Mouse (Mus musculus) ES-E14 (cell line): ENCODE results near the gene Nub1. TPM values are rescaled to one million over a fixed set of nuclear protein-coding genes. Genes with fewer than 3 reads are reported as not detected.

Source experiments
- DNase-seq: peaks from one replicate; pipeline ENCODE4 v3.0.0-alpha.2; 2013; ENCODE audit warnings: low read depth, low spot score
- H3K27ac ChIP-seq: 2 replicates; pipeline ENCODE4 v1.5.1; 2012; ENCODE audit warnings: low read depth, mild to moderate bottlenecking, low read length, moderate library complexity, mixed read lengths; ENCODE audit not compliant: poor library complexity, insufficient read depth, severe bottlenecking
- H3K36me3 ChIP-seq: 2 replicates; pipeline ENCODE4 v1.6.1; 2012; ENCODE audit warnings: mild to moderate bottlenecking, low read length, moderate library complexity, mixed read lengths; ENCODE audit not compliant: control insufficient read depth, poor library complexity, insufficient read depth, severe bottlenecking
- H3K4me1 ChIP-seq, 2 experiments: fragments of 150-350 bp in 1 of 2; sonication (generic) in 1 of 2; 2 replicates each; pipeline ENCODE4 v1.6.1; 2012; ENCODE audit warnings: low read length in 2 of 2, mild to moderate bottlenecking in 1 of 2, mixed read lengths in 1 of 2; ENCODE audit not compliant: control insufficient read depth in 2 of 2, insufficient read depth in 2 of 2, poor library complexity in 1 of 2
- H3K4me3 ChIP-seq, 2 experiments: fragments of 150-350 bp in 1 of 2; sonication (generic) in 1 of 2; 2 replicates each; pipeline ENCODE4 v1.5.1; 2012; ENCODE audit warnings: low read length in 2 of 2, low read depth in 1 of 2, mild to moderate bottlenecking in 1 of 2, mixed read lengths in 1 of 2; ENCODE audit not compliant: insufficient read depth in 1 of 2, poor library complexity in 1 of 2, severe bottlenecking in 1 of 2
- H3K9ac ChIP-seq: 2 replicates; pipeline ENCODE4 v1.6.1; 2012; ENCODE audit warnings: low read depth, mild to moderate bottlenecking, low read length, mixed read lengths; ENCODE audit not compliant: poor library complexity, insufficient read depth, severe bottlenecking
- H3K9me3 ChIP-seq: fragments of 150-350 bp; sonication (generic); 2 replicates; pipeline ENCODE4 v1.6.1; 2012; ENCODE audit warnings: low read depth, mild to moderate bottlenecking, low read length; ENCODE audit not compliant: control insufficient read depth, insufficient read depth
- CHD2 ChIP-seq: IDR thresholded peaks from 2 replicates; pipeline ENCODE4 v1.6.1; 2014; ENCODE audit warnings: mild to moderate bottlenecking, low read depth, low read length, inconsistent platforms
- HCFC1 ChIP-seq: IDR thresholded peaks from 2 replicates; pipeline ENCODE4 v1.6.1; 2012; ENCODE audit warnings: low read length, inconsistent platforms, borderline replicate concordance; ENCODE audit not compliant: insufficient read depth
- MAFK ChIP-seq: IDR thresholded peaks from 2 replicates; pipeline ENCODE4 v1.6.1; 2014; ENCODE audit warnings: mild to moderate bottlenecking, low read depth, low read length, inconsistent platforms; ENCODE audit not compliant: insufficient read depth
- ZC3H11A ChIP-seq: IDR thresholded peaks from 2 replicates; pipeline ENCODE4 v1.6.1; 2012; ENCODE audit warnings: low read depth, mild to moderate bottlenecking, inconsistent platforms, low read length, borderline replicate concordance
- ZNF384 ChIP-seq: IDR thresholded peaks from 2 replicates; pipeline ENCODE4 v1.6.1; 2012; ENCODE audit warnings: low read depth, low read length, inconsistent platforms
- in situ Hi-C, 2 experiments: fragments of 600-800 bp; cut with MboI; formaldehyde crosslinking; loops; one replicate each; pipeline ENCODE4 v1.15.1; 2025; ENCODE audit warnings: low sequenced_read_pairs in 2 of 2, inconsistent platforms in 1 of 2; ENCODE audit not compliant: unreplicated experiment in 2 of 2
- total RNA-seq: library from RNA; depleted of rRNA; stranded (reverse); fragments of 300-350 nt; gene quantifications from 2 replicates; pipeline ENCODE4 v1.2.3, GENCODE M21; 2012

The Nub1 gene
- total RNA-seq, 1 experiment, result 47.7 TPM

GRCm38 (mm10) chr5:24739141-24739753, 53.9 kb downstream of the Nub1 start:
- no peak overlapping the region for H3K9ac ChIP-seq

GRCm38 (mm10) chr5:24741172-24741885, 56.0 kb downstream of the Nub1 start:
- H3K27ac ChIP-seq, result no peak overlapping the region

More at GRCm38 (mm10) chr5:24739141-24739753, 53.9 kb downstream of the Nub1 start:
- H3K27ac ChIP-seq, result no peak overlapping the region
- no peaks in the 10 kb centered on the region for H3K4me1 ChIP-seq
- in situ Hi-C loops, result no loop called here
- H3K4me3 ChIP-seq, result no peak overlapping the region
- H3K9me3 ChIP-seq, result no peaks in the 10 kb centered on the region
- TF ChIP-seq HCFC1 (no peak), ZNF384 (no peak), CHD2 (no peak), ZC3H11A (no peak), MAFK (no peak)
- H3K36me3 ChIP-seq, result no peaks in the 10 kb centered on the region
- no peak for DNase-seq

GRCm38 (mm10) chr5:24743956-24744355, 58.6 kb downstream of the Nub1 start:
- H3K9me3 ChIP-seq, result no peaks in the 10 kb centered on the region
- H3K4me3 ChIP-seq, result no peak overlapping the region
- no peak overlapping the region for H3K9ac ChIP-seq
- peaks cover 5 to 11% of the 10 kb centered on the region in 2 experiments; a peak in 3 of 4 replicates for H3K4me1 ChIP-seq
- TF ChIP-seq CHD2 (no peak), HCFC1 (no peak), ZNF384 (no peak), ZC3H11A (no peak), MAFK (no peak)
- in situ Hi-C loops, result no loop called here
- no peak for DNase-seq
- H3K27ac ChIP-seq, result no peak overlapping the region
- no peaks in the 10 kb centered on the region for H3K36me3 ChIP-seq

More at GRCm38 (mm10) chr5:24741172-24741885, 56.0 kb downstream of the Nub1 start:
- Histone ChIP-seq H3K9me3 (no peaks in the 10 kb centered on the region), H3K4me3 (no peak overlapping the region), H3K36me3 (no peaks in the 10 kb centered on the region), H3K9ac (no peak overlapping the region), H3K4me1 (no peaks in the 10 kb centered on the region)
- in situ Hi-C loops, result no loop called here
- TF ChIP-seq ZC3H11A (no peak), MAFK (no peak), ZNF384 (no peak), CHD2 (no peak), HCFC1 (no peak)
- DNase-seq, result no peak

GRCm38 (mm10) chr5:24747533-24747932, 62.2 kb downstream of the Nub1 start:
- TF ChIP-seq CHD2 (no peak), ZC3H11A (no peak), MAFK (no peak), HCFC1 (no peak), ZNF384 (no peak)
- peaks cover 10 to 22% of the 10 kb centered on the region in 2 experiments; a peak in 3 of 4 replicates for H3K4me1 ChIP-seq
- no peak for DNase-seq
- H3K27ac ChIP-seq, result no peak overlapping the region
- H3K9me3 ChIP-seq, result no peaks in the 10 kb centered on the region
- H3K4me3 ChIP-seq, result no peak overlapping the region
- in situ Hi-C loops, result no loop called here
- H3K9ac ChIP-seq, result no peak overlapping the region
- no peaks in the 10 kb centered on the region for H3K36me3 ChIP-seq
